Mouse (Mus musculus): ENCODE measurements at regions not wholly inside any gene's neighbourhood (a gene's known extent, or its start where the extent isn't known, plus 50 kb on each side); places are given as distances from the start of the nearest gene placed in this dataset.

DNA sequence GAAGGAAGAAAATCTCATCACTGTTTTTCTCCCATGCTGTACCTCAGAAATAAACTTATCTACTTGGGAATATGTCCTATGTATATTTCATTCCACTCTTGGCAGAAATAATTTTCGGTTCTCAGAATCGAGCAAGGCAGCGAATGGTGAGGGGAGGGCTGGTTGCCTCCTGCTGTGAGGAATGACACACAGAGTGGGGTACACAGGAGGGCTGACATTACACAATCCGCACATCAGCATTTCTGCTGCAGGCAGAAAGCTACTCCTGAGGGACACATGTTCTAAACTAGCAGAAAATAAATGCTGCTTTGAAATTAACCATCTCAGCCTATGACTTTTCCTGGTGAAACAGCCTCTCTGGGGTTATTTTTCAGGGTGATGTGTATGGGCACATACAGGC lies 618.8 kb upstream of the A1bg start:
- Histone ChIP-seq H3K27ac (replicated peaks; ENCODE audit: low read depth, low read length) (no peak overlapping the region), H3K27me3 (ENCODE audit: control insufficient read depth, insufficient read depth, low read length) (no peaks in the 10 kb centered on the region), H3K36me3 (ENCODE audit: control insufficient read depth, insufficient read depth, low read length) (no peaks in the 10 kb centered on the region), H3K9me3 (ENCODE audit: control insufficient read depth, low read length) (no peaks in the 10 kb centered on the region), H3K4me1 (ENCODE audit: control insufficient read depth, insufficient read depth, low read length) (no peaks in the 10 kb centered on the region), H3K4me3 (replicated peaks; ENCODE audit: low read length) (no peak overlapping the region), H3K9ac (ENCODE audit: low read depth, low read length, severe bottlenecking) (no peak overlapping the region), H3K4me2 (replicated peaks; ENCODE audit: low read depth, low read length, severe bottlenecking) (no peak overlapping the region)
- TF ChIP-seq POLR2A (IDR thresholded peaks at IDR 0.05; ENCODE audit: borderline replicate concordance, extremely low read depth, insufficient read depth, insufficient read length), result no peak
- ATAC-seq (ENCODE audit: low FRiP score, low read depth) (no peak), DNase-seq (ENCODE audit: low spot score) (no peak)
- WGBS, result 53% methylated on average over 4 of the region's 4 CpGs

DNA sequence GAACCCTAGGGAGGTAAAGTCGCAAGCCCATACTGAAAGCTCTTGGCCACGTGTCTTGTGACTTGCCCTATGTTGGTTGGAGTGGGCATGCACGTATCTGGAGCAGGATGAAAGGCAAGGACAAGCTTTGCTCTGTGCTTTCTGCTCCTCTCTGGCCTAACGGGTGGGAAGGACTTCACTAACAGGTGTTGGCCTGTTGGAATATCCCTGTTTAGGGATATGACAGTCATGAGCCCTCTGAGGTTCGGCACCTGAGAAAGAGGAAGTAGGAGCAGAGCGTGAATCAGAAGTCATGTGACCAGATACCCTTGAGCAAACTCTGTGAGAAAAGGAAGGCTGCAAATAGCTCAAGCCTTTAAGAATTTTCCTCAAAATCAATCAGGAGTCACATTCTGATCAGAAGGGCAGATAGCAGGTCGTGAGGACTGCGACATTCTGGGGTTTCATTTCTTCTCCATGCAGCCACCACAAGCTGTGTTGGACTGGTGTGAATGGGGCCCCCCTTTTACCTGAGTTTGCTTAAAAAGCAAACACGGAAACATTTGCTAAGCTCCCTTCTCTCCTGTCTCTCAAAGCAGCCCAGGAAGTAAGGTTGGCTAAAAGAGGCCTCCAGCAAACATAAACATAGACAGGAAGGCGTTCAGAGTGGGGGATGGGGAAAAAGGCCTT lies 618.1 kb upstream of the A1bg start:
- ATAC-seq (ENCODE audit: low FRiP score, low read depth) (no peak), DNase-seq (ENCODE audit: low spot score) (no peak)
- Histone ChIP-seq H3K9me3 (ENCODE audit: control insufficient read depth, low read length) (no peaks in the 10 kb centered on the region), H3K27me3 (ENCODE audit: control insufficient read depth, insufficient read depth, low read length) (no peaks in the 10 kb centered on the region), H3K4me2 (replicated peaks; ENCODE audit: low read depth, low read length, severe bottlenecking) (no peak overlapping the region), H3K4me1 (ENCODE audit: control insufficient read depth, insufficient read depth, low read length) (no peaks in the 10 kb centered on the region), H3K4me3 (replicated peaks; ENCODE audit: low read length) (no peak overlapping the region), H3K27ac (replicated peaks; ENCODE audit: low read depth, low read length) (no peak overlapping the region), H3K9ac (ENCODE audit: low read depth, low read length, severe bottlenecking) (no peak overlapping the region), H3K36me3 (ENCODE audit: control insufficient read depth, insufficient read depth, low read length) (no peaks in the 10 kb centered on the region)
- WGBS, result 67% methylated on average over 10 of the region's 10 CpGs
- no peak for TF ChIP-seq POLR2A (IDR thresholded peaks at IDR 0.05; ENCODE audit: borderline replicate concordance, extremely low read depth, insufficient read depth, insufficient read length)

DNA sequence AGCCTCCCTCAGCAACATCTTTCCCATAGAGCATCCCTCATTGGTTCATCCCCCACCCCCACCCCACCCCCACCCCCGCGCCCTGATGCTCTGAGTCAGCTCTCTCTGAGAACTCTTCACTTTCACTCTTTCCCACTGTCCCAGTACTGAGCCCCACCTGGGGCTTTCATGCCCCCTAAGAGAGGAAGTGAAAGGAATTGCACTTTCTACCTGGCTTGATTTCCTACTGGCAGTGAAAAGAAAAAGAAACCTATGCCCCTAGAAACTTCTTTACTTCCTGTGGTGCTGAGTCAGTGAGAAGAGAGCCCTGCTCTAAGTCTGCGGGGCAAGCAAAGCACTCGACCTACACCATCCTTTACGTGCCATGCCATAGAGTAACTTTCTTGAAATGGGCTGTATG lies 616.1 kb upstream of the A1bg start:
- Histone ChIP-seq H3K36me3 (ENCODE audit: control insufficient read depth, insufficient read depth, low read length) (no peaks in the 10 kb centered on the region), H3K27me3 (ENCODE audit: control insufficient read depth, insufficient read depth, low read length) (no peaks in the 10 kb centered on the region)
- no peak for ATAC-seq (ENCODE audit: low FRiP score, low read depth)

DNA sequence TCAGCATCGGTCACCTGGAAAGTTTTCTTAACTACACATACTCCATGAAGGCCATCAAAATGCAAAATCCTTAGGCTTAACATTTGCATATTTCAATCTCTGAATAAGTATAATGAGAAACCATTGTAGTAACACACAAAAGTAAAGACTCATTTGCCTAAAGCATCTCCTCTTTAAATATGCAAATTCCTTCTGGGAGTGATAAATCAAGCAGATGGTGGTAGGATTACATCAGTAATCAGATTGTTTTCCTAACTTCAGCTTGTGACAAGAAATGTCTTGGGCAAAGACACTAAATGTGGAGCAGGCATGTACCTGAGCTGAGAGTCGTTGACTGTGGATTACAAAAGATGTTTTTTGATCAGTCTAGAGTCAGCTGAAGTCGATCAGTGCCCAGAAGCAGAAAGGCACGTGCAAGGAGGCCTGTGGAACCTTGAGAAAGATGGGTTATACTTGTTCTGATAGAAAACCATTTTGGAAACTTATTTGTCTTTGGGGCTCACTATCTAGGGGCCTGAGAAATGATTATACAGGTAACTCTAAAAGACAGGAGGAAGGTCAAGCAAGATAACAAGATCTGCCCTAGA lies 615.5 kb upstream of the A1bg start:
- Histone ChIP-seq H3K4me2 (replicated peaks; ENCODE audit: low read depth, low read length, severe bottlenecking) (no peak overlapping the region), H3K9ac (ENCODE audit: low read depth, low read length, severe bottlenecking) (no peak overlapping the region), H3K27ac (replicated peaks; ENCODE audit: low read depth, low read length) (no peak overlapping the region), H3K36me3 (ENCODE audit: control insufficient read depth, insufficient read depth, low read length) (no peaks in the 10 kb centered on the region), H3K4me3 (replicated peaks; ENCODE audit: low read length) (no peak overlapping the region), H3K27me3 (ENCODE audit: control insufficient read depth, insufficient read depth, low read length) (no peaks in the 10 kb centered on the region), H3K9me3 (ENCODE audit: control insufficient read depth, low read length) (no peaks in the 10 kb centered on the region), H3K4me1 (ENCODE audit: control insufficient read depth, insufficient read depth, low read length) (no peaks in the 10 kb centered on the region)
- ATAC-seq (ENCODE audit: low FRiP score, low read depth), result no peak
- no peak for TF ChIP-seq POLR2A (IDR thresholded peaks at IDR 0.05; ENCODE audit: borderline replicate concordance, extremely low read depth, insufficient read depth, insufficient read length)
- DNase-seq (ENCODE audit: low spot score), result no peak
- WGBS, result 76% methylated on average over 4 of the region's 4 CpGs

More for the DNA sequence above, 616.1 kb upstream of the A1bg start:
- no peak overlapping the region for H3K9ac ChIP-seq (ENCODE audit: low read depth, low read length, severe bottlenecking)
- WGBS, result 65% methylated on average over 5 of the region's 5 CpGs
- H3K4me3 ChIP-seq (replicated peaks; ENCODE audit: low read length), result no peak overlapping the region
- no peak overlapping the region for H3K27ac ChIP-seq (replicated peaks; ENCODE audit: low read depth, low read length)
- DNase-seq (ENCODE audit: low spot score), result no peak
- no peaks in the 10 kb centered on the region for H3K4me1 ChIP-seq (ENCODE audit: control insufficient read depth, insufficient read depth, low read length)
- TF ChIP-seq POLR2A (IDR thresholded peaks at IDR 0.05; ENCODE audit: borderline replicate concordance, extremely low read depth, insufficient read depth, insufficient read length), result no peak
- no peak overlapping the region for H3K4me2 ChIP-seq (replicated peaks; ENCODE audit: low read depth, low read length, severe bottlenecking)
- no peaks in the 10 kb centered on the region for H3K9me3 ChIP-seq (ENCODE audit: control insufficient read depth, low read length)

DNA sequence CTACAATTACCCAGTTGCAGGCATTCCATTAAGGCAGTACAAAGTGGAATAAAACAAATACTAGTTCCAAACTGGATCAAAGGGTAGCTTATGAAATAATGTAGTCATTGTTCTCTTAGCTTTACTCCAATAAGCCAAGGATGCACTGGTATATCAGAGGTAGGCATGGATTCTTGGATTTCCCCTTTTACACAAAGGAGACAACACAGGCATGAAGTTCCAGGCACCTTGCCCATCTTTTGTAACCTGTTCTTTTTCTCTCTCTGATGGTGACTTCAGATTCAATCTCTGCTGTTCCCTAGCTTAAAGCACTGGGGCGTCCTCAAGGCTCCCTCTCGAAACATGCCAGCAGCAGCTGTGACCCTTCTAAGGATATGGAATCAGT lies 613.5 kb upstream of the A1bg start:
- Histone ChIP-seq H3K9me3 (ENCODE audit: control insufficient read depth, low read length) (no peaks in the 10 kb centered on the region), H3K9ac (ENCODE audit: low read depth, low read length, severe bottlenecking) (no peak overlapping the region), H3K27ac (replicated peaks; ENCODE audit: low read depth, low read length) (no peak overlapping the region), H3K4me3 (replicated peaks; ENCODE audit: low read length) (no peak overlapping the region), H3K4me2 (replicated peaks; ENCODE audit: low read depth, low read length, severe bottlenecking) (no peak overlapping the region), H3K36me3 (ENCODE audit: control insufficient read depth, insufficient read depth, low read length) (no peaks in the 10 kb centered on the region), H3K27me3 (ENCODE audit: control insufficient read depth, insufficient read depth, low read length) (no peaks in the 10 kb centered on the region), H3K4me1 (ENCODE audit: control insufficient read depth, insufficient read depth, low read length) (no peaks in the 10 kb centered on the region)
- no peak for DNase-seq (ENCODE audit: low spot score)
- TF ChIP-seq POLR2A (IDR thresholded peaks at IDR 0.05; ENCODE audit: borderline replicate concordance, extremely low read depth, insufficient read depth, insufficient read length), result no peak
- ATAC-seq (ENCODE audit: low FRiP score, low read depth), result no peak
- 77% methylated on average over 2 of the region's 2 CpGs for WGBS
